Mouse (Mus musculus): ENCODE measurements around the gene Catsperg1.

DNA sequence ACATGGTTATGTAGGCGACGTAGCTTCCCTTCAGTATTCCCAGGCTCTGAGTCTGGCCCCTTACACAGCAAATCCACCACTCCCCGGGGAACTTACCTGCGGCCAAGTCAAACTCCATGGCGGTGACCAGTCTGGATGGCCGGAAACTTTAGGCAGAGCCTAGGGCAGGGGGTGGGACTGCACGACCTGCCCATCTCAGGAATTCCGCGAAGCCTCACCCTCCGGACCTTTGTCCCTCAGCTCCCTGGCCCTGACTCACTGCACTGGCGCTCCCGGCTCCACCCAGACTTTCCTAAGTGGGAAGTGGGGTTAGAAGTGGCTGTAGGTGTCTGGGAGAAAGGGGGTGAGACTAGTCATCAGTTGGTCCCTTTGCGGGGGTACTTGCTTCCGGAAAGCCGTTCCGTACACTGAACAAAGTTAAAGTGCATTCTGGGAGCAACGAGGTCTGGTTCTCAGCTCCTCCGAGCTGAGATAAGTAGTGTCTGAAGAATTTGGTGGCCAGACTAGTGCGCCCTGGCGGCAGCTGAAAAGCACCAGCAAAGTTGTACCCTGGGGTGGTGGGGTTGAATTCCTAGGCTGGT is 34.5 kb upstream of the Catsperg1 start, which contains the start of gene 2200002D01Rik:
- TF ChIP-seq CTCF (conservative IDR thresholded peaks at IDR 0.05 in 1 of 2, IDR thresholded peaks at IDR 0.05 in 1 of 2; ENCODE audit: low read depth in 2 of 2, low read length in 2 of 2) (no peak), MEF2A (IDR thresholded peaks at IDR 0.05; ENCODE audit: borderline replicate concordance, low read depth, low read length) (no peak), ZC3H11A (IDR thresholded peaks at IDR 0.05; ENCODE audit: low read depth, low read length) (no peak), ZNF384 (IDR thresholded peaks at IDR 0.05; ENCODE audit: low read depth, low read length) (no peak), POLR2A (IDR thresholded peaks at IDR 0.05; ENCODE audit: low read depth, low read length) (no peak), JUN (IDR thresholded peaks at IDR 0.05; ENCODE audit: insufficient read depth, low read depth, low read length) (no peak), EP300 (IDR thresholded peaks at IDR 0.05; ENCODE audit: low read length) (no peak), TBP (conservative IDR thresholded peaks at IDR 0.05; ENCODE audit: low read depth, low read length) (no peak)

Measured in CH12.LX (cell line).